Mouse (Mus musculus) limb, embryonic 15.5 days (tissue): Measurements from ENCODE around the gene Lrp1. TPM values are rescaled to one million over a fixed set of nuclear protein-coding genes. Genes with fewer than 3 reads are reported as not detected.

Source experiments
- ATAC-seq: fragments of 200-750 bp; cut with Nextera tagmentation; 2 replicates; pipeline ENCODE4 v1.8.0; 2017; ENCODE audit warnings: low read depth, moderate TSS enrichment; ENCODE audit not compliant: insufficient number of reproducible peaks, low FRiP score, low TSS enrichment
- H3K27ac ChIP-seq: fragments of 300-500 bp; sonication (generic); 2 replicates; pipeline ENCODE4 v1.5.1; 2015; ENCODE audit warnings: moderate library complexity, mild to moderate bottlenecking, inconsistent platforms
- H3K27me3 ChIP-seq: fragments of 300-500 bp; sonication (generic); 2 replicates; pipeline ENCODE4 v1.6.1; 2015; ENCODE audit warnings: inconsistent platforms
- H3K36me3 ChIP-seq: fragments of 300-500 bp; sonication (generic); 2 replicates; pipeline ENCODE4 v1.6.1; 2015; ENCODE audit warnings: inconsistent platforms
- H3K4me1 ChIP-seq: fragments of 300-500 bp; sonication (generic); 2 replicates; pipeline ENCODE4 v1.6.1; 2015; ENCODE audit warnings: inconsistent platforms
- H3K4me2 ChIP-seq: fragments of 300-500 bp; sonication (generic); 2 replicates; pipeline ENCODE4 v1.6.1; 2015; ENCODE audit warnings: mild to moderate bottlenecking, inconsistent platforms
- H3K4me3 ChIP-seq: fragments of 300-500 bp; sonication (generic); 2 replicates; pipeline ENCODE4 v1.5.1; 2015; ENCODE audit warnings: mild to moderate bottlenecking, inconsistent platforms
- H3K9ac ChIP-seq: fragments of 300-500 bp; sonication (generic); 2 replicates; pipeline ENCODE4 v1.6.1; 2015; ENCODE audit warnings: inconsistent platforms
- H3K9me3 ChIP-seq: fragments of 300-500 bp; sonication (generic); 2 replicates; pipeline ENCODE4 v1.6.1; 2016; ENCODE audit warnings: inconsistent platforms
- WGBS: fragments of 180-500 bp; shearing (Covaris S2); methylation state at CpG from one replicate; pipeline ENCODE4 v1.1.7; 2015; 5-methylcytosine and 5-hydroxymethylcytosine counted together
- polyA plus RNA-seq: library from polyadenylated mRNA; unstranded; fragments of >200 nt; fragmentation: Nextera tagmentation; extraction: Ambion mirVana; gene quantifications from 2 replicates; pipeline ENCODE4 v1.2.1, GENCODE M21; 2015

Gene Lrp1
- polyA plus RNA-seq, 1 experiment from 2014 or later, result 146 TPM

GRCm38 (mm10) chr10:127619941-127620405 is 975 bp downstream of the Lrp1 start:
- ATAC-seq, result no peak
- Histone ChIP-seq H3K4me3 (peak overlapping the region; percentile 78), H3K9me3 (no peaks in the 10 kb centered on the region), H3K4me1 (peaks cover 52% of the 10 kb centered on the region), H3K27ac (peak overlapping the region; percentile 93), H3K27me3 (no peaks in the 10 kb centered on the region), H3K4me2 (peak overlapping the region; percentile 86), H3K9ac (peak overlapping the region; percentile 80), H3K36me3 (no peaks in the 10 kb centered on the region; the same call in 1 of the 2 replicates)
- WGBS, result 1% methylated on average over 12 of the region's 12 CpGs

GRCm38 (mm10) chr10:127619119-127619721 is 1.7 kb downstream of the Lrp1 start:
- Histone ChIP-seq H3K4me1 (peaks cover 59% of the 10 kb centered on the region), H3K4me2 (peak overlapping the region; percentile 86), H3K36me3 (no peaks in the 10 kb centered on the region; the same call in 1 of the 2 replicates), H3K27ac (peak overlapping the region; percentile 93), H3K4me3 (peak overlapping the region; percentile 78), H3K9ac (peak overlapping the region; percentile 80), H3K27me3 (no peaks in the 10 kb centered on the region), H3K9me3 (no peaks in the 10 kb centered on the region)
- 14% methylated on average over 8 of the region's 8 CpGs for WGBS
- ATAC-seq, result no peak

DNA sequence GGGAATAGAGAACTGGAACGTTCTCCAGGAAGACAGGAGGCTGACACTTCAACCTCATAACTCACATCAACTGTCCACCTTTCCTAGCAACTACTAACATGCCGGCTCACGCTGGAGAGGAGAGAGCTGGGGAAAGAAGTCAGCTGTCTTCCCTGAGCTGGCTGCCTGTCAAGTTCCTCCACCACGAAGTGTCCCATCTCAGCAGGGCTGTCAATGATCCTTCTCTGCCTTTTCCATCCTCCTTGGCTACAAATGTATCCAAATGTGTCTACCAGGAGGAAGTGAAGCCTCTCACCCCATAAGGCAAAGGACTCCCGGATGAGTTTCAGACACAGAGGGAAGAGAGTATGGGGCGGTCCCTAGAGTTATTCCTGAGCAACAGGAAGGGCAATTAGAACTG is 2.8 kb downstream of the Lrp1 start:
- peaks cover 68% of the 10 kb centered on the region for H3K4me1 ChIP-seq
- peaks cover under 1% of the 10 kb centered on the region for H3K36me3 ChIP-seq
- H3K4me3 ChIP-seq, result peak overlapping the region; percentile 78
- WGBS, result 27% methylated on average over 6 of the region's 6 CpGs
- peak overlapping the region; percentile 93; the same call in 1 of the 2 replicates for H3K27ac ChIP-seq
- H3K9ac ChIP-seq, result no peak overlapping the region
- H3K4me2 ChIP-seq, result peak overlapping the region; percentile 86
- H3K27me3 ChIP-seq, result no peaks in the 10 kb centered on the region
- no peaks in the 10 kb centered on the region for H3K9me3 ChIP-seq
- no peak for ATAC-seq

DNA sequence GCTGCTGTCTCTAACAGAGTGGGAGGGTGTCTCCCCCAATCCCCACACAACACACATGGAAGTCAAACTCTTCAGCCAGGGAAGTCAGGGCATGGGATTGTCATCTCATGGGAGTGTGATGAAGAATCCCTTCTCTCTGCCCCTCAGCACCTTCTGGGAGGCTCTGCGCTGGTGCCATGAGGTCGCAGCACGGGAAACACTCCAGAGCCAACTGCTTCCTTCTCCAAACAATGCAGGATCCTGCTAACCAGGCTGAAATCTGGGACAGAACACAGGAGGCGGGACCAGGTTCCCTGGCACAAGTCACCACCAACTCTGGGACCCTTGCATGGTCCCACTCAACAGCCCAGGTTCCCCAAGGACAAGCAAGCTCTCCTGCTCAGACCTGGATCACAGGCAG is 3.7 kb downstream of the Lrp1 start:
- H3K4me1 ChIP-seq, result peaks cover 71% of the 10 kb centered on the region
- H3K4me2 ChIP-seq, result 0 out of 2 replicates have a peak overlapping the region, but pooled peaks have one; percentile 86
- peak overlapping the region; percentile 92 for H3K27ac ChIP-seq
- H3K36me3 ChIP-seq, result peaks cover 9% of the 10 kb centered on the region
- no peaks in the 10 kb centered on the region for H3K27me3 ChIP-seq
- H3K9ac ChIP-seq, result no peak overlapping the region
- H3K9me3 ChIP-seq, result no peaks in the 10 kb centered on the region
- WGBS, result 57% methylated on average over 4 of the region's 4 CpGs
- ATAC-seq, result no peak
- H3K4me3 ChIP-seq, result peak overlapping the region; percentile 78; the same call in 1 of the 2 replicates

GRCm38 (mm10) chr10:127616261-127616679 is 4.7 kb downstream of the Lrp1 start:
- no peaks in the 10 kb centered on the region for H3K27me3 ChIP-seq
- H3K36me3 ChIP-seq, result peaks cover 19% of the 10 kb centered on the region
- WGBS, result 22% methylated on average over 7 of the region's 7 CpGs
- no peak overlapping the region for H3K9ac ChIP-seq
- peak overlapping the region; percentile 92 for H3K27ac ChIP-seq
- H3K4me1 ChIP-seq, result peaks cover 66% of the 10 kb centered on the region
- H3K4me3 ChIP-seq, result peak overlapping the region; percentile 20; the same call in 1 of the 2 replicates
- ATAC-seq, result no peak
- peak overlapping the region; percentile 86 for H3K4me2 ChIP-seq
- no peaks in the 10 kb centered on the region for H3K9me3 ChIP-seq

DNA sequence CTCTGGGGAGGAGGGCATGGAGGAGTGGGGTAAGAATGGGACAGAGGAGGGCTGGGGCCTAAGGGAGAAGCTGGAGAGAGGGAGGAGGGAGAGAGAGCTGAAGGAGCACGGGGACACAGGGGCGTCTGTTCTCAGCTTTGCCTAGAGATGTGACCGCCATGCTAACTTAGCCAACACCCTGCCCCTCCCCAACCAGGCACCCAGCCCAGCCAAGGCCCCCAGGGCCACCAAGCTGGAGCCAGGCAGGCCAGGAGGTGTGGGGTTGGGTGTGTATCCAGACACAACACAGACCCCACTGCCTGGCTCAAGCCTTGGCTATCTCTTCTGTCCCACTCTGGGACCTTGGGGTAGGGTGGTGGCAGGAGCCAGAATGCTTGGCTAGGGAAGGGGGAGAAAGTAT is 5.4 kb downstream of the Lrp1 start:
- no peaks in the 10 kb centered on the region for H3K9me3 ChIP-seq
- H3K9ac ChIP-seq, result no peak overlapping the region
- H3K4me3 ChIP-seq, result peak overlapping the region; percentile 20
- no peak for ATAC-seq
- peaks cover 24% of the 10 kb centered on the region for H3K36me3 ChIP-seq
- H3K27me3 ChIP-seq, result no peaks in the 10 kb centered on the region
- WGBS, result 37% methylated on average over 3 of the region's 3 CpGs
- H3K27ac ChIP-seq, result peak overlapping the region; percentile 92
- peaks cover 66% of the 10 kb centered on the region for H3K4me1 ChIP-seq
- H3K4me2 ChIP-seq, result peak overlapping the region; percentile 86

GRCm38 (mm10) chr10:127615034-127615374 is 5.9 kb downstream of the Lrp1 start:
- ATAC-seq, result no peak
- peaks cover 30% of the 10 kb centered on the region for H3K36me3 ChIP-seq
- H3K4me3 ChIP-seq, result peak overlapping the region; percentile 20
- WGBS, result 20% methylated on average over 2 of the region's 2 CpGs
- peak overlapping the region; percentile 92 for H3K27ac ChIP-seq
- peaks cover 70% of the 10 kb centered on the region for H3K4me1 ChIP-seq
- H3K27me3 ChIP-seq, result no peaks in the 10 kb centered on the region
- no peak overlapping the region for H3K9ac ChIP-seq
- peak overlapping the region; percentile 86 for H3K4me2 ChIP-seq
- no peaks in the 10 kb centered on the region for H3K9me3 ChIP-seq

- Histone ChIP-seq H3K4me2 (peak overlapping the region; percentile 86), H3K9ac (peak overlapping the region; percentile 23; the same call in 1 of the 2 replicates), H3K4me3 (peak overlapping the region; percentile 20), H3K4me1 (peaks cover 73% of the 10 kb centered on the region), H3K27me3 (no peaks in the 10 kb centered on the region), H3K36me3 (peaks cover 34% of the 10 kb centered on the region), H3K9me3 (no peaks in the 10 kb centered on the region), H3K27ac (peak overlapping the region; percentile 92)
- 0 out of 2 replicates have a peak, but pooled peaks have one; percentile 38 for ATAC-seq
- WGBS, result 17% methylated on average over 12 of the region's 12 CpGs
Observed at GRCm38 (mm10) chr10:127614236-127615033, 6.5 kb downstream of the Lrp1 start.

- Histone ChIP-seq H3K9me3 (no peaks in the 10 kb centered on the region), H3K4me1 (peaks cover 59% of the 10 kb centered on the region), H3K4me3 (no peak overlapping the region), H3K9ac (no peak overlapping the region), H3K36me3 (peaks cover 53% of the 10 kb centered on the region), H3K4me2 (no peak overlapping the region), H3K27me3 (no peaks in the 10 kb centered on the region), H3K27ac (no peak overlapping the region)
- no peak for ATAC-seq
- WGBS, result 85% methylated on average over 14 of the region's 14 CpGs
Observed at GRCm38 (mm10) chr10:127612079-127612775, 8.7 kb downstream of the Lrp1 start.

DNA sequence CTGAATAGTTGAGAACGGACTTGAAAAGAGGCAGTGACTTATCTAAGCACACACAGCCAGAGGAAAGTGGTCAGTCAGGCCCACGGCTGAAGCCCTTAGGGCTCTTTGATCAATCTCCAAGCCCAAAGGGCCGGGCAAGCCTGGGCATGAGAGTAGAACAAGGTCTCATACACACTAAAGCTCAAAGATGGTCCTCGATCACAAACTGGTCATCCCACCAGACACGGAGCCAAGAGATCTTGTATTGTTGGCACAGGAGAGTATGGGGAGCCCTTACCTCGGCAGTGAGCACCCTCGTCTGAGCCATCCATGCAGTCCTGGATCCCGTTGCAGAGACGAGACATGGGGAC is 10.9 kb downstream of the Lrp1 start:
- Histone ChIP-seq H3K4me1 (peaks cover 41% of the 10 kb centered on the region), H3K27ac (peak overlapping the region; percentile 74), H3K9me3 (no peaks in the 10 kb centered on the region), H3K4me2 (no peak overlapping the region), H3K4me3 (no peak overlapping the region), H3K27me3 (no peaks in the 10 kb centered on the region), H3K36me3 (peaks cover 73% of the 10 kb centered on the region), H3K9ac (no peak overlapping the region)
- 79% methylated on average over 9 of the region's 9 CpGs for WGBS
- ATAC-seq, result no peak

DNA sequence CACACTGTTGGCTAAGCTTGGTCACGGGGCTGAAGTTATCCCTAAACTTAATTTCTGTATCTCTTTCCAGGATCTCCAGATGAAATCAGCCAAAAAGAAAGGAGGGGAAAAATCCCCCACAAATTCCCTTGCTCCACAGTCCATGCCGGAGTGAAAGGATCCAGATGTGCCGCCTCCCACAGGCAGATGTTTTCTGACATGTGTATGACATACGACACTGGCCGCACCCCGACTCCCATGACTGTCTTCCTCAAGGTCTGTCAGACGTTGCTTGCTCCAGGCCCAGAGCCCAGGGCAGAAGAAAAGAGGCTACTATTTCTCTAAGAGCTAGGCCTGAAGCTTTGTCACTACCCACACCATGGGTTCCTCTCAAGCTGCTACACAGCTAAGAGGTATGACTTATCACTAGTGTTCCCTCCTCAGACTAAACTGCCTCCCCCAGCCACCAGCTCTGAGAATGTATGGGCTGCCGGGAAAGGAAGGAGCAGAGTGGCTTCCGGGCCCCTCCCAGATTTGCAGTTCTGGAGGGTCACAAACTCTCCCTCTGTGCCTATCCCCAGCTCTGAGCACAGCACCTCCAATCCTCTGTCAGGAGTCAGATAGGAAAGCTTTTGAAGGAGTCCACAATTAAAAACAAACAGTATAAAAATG is 11.4 kb downstream of the Lrp1 start:
- 37% methylated on average over 9 of the region's 9 CpGs for whole genome bisulfite sequencing
- no peak for ATAC-seq
- H3K4me1 ChIP-seq, result peaks cover 40% of the 10 kb centered on the region
- H3K36me3 ChIP-seq, result peaks cover 78% of the 10 kb centered on the region
- no peak overlapping the region for H3K9ac ChIP-seq
- no peak overlapping the region for H3K4me3 ChIP-seq
- H3K9me3 ChIP-seq, result no peaks in the 10 kb centered on the region
- H3K4me2 ChIP-seq, result no peak overlapping the region
- H3K27me3 ChIP-seq, result no peaks in the 10 kb centered on the region
- peak overlapping the region; percentile 74 for H3K27ac ChIP-seq
